Mouse (Mus musculus) heart, embryonic 15.5 days (tissue): ENCODE measurements at regions not wholly inside any gene's neighbourhood (a gene's known extent, or its start where the extent isn't known, plus 50 kb on each side); places are given as distances from the start of the nearest gene placed in this dataset.
A peak's percentile ranks its signal among the peaks of the same experiment; 100 is the strongest.

Experiments used
- ATAC-seq: fragments of 200-750 bp; cut with Nextera tagmentation; replicated peaks from 2 replicates; pipeline ENCODE4 v1.8.0; 2017; ENCODE audit warnings: low read depth, moderate TSS enrichment; ENCODE audit not compliant: insufficient number of reproducible peaks, insufficient read depth, low FRiP score
- H3K27ac ChIP-seq: fragments of 300-500 bp; sonication (generic); 2 replicates; pipeline ENCODE4 v1.5.1; 2015; ENCODE audit warnings: mild to moderate bottlenecking, inconsistent platforms
- H3K27me3 ChIP-seq: fragments of 300-500 bp; sonication (generic); 2 replicates; pipeline ENCODE4 v1.6.1; 2015; ENCODE audit warnings: inconsistent platforms
- H3K36me3 ChIP-seq: fragments of 300-500 bp; sonication (generic); 2 replicates; pipeline ENCODE4 v1.6.1; 2015; ENCODE audit warnings: mild to moderate bottlenecking, inconsistent platforms
- H3K4me1 ChIP-seq: fragments of 300-500 bp; sonication (generic); replicated peaks from 2 replicates; pipeline ENCODE4 v1.6.1; 2015; ENCODE audit warnings: inconsistent platforms
- H3K4me2 ChIP-seq: fragments of 300-500 bp; sonication (generic); 2 replicates; pipeline ENCODE4 v1.6.1; 2015; ENCODE audit warnings: inconsistent platforms, mild to moderate bottlenecking, moderate library complexity
- H3K4me3 ChIP-seq: fragments of 300-500 bp; sonication (generic); 2 replicates; pipeline ENCODE4 v1.5.1; 2015; ENCODE audit warnings: mild to moderate bottlenecking, inconsistent platforms
- H3K9ac ChIP-seq: fragments of 300-500 bp; sonication (generic); 2 replicates; pipeline ENCODE4 v1.6.1; 2015; ENCODE audit warnings: mild to moderate bottlenecking, inconsistent platforms
- H3K9me3 ChIP-seq: fragments of 300-500 bp; sonication (generic); replicated peaks from 2 replicates; pipeline ENCODE4 v1.6.1; 2016; ENCODE audit warnings: inconsistent platforms
- WGBS: fragments of 180-500 bp; shearing (Covaris S2); methylation state at CpG from one replicate; pipeline ENCODE4 v1.1.7; 2015; ENCODE audit warnings: mixed read lengths; 5-methylcytosine and 5-hydroxymethylcytosine counted together

- Histone ChIP-seq H3K4me1 (peaks cover 29% of the 10 kb centered on the region), H3K9ac (no peak overlapping the region), H3K36me3 (peaks cover 5% of the 10 kb centered on the region; the same call in 1 of the 2 replicates), H3K4me2 (no peak overlapping the region), H3K9me3 (no peaks in the 10 kb centered on the region), H3K27ac (no peak overlapping the region), H3K27me3 (no peaks in the 10 kb centered on the region), H3K4me3 (no peak overlapping the region)
- 65% methylated on average over 4 of the region's 4 CpGs for WGBS
- ATAC-seq = no peak
Observed at GRCm38 (mm10) chr1:137926326-137926725, 249.2 kb downstream of the Ptprc start.

DNA sequence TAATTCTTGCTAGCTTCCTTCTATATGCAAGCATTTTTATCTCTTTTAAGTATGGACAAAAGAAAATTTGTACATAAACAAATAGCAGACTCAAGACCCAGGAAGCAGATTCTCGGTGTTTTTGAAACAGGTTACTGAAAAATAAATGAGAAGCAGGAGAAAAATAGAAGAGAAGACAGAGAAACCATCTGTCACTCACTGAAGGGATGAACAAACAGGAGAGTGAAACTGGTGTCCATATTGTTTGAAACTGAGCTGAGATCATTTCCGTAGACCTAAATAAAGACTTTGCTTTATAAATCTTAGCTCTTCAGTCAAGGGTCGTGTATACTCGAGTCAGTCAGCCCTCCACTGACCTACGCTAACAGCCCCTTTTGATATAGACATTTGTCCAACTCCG lies 251.4 kb downstream of the Ptprc start:
- Histone ChIP-seq H3K4me2 (no peak overlapping the region), H3K36me3 (0 out of 2 replicates have a peak, but pooled peaks cover 3% of the 10 kb centered on the region), H3K27ac (0 out of 2 replicates have a peak overlapping the region, but pooled peaks have one; percentile 45), H3K9me3 (no peaks in the 10 kb centered on the region), H3K9ac (no peak overlapping the region), H3K27me3 (no peaks in the 10 kb centered on the region), H3K4me1 (peaks cover 21% of the 10 kb centered on the region), H3K4me3 (no peak overlapping the region)
- ATAC-seq = no peak
- 80% methylated on average over 6 of the region's 6 CpGs for WGBS

DNA sequence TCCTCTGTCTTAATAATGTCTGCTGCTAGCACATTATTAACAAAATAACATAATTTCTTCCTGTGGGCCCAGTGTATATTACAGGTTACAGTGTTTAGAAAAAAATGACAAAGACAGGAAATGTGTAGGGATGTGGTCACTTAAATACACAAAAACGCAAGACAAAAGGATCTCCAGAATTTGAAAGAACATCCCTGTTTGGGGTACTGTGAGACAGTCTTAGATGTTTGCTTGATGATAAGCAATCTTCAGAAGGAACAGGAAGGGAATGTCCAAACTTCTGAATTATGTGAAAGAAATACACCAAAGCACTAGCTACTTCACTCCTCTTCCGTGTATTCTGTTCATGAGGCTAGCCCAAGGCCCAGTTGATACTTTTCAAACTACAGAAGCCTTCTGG lies 251.8 kb downstream of the Ptprc start:
- no peak for ATAC-seq
- 0 out of 2 replicates have a peak overlapping the region, but pooled peaks have one; percentile 45 for H3K27ac ChIP-seq

GRCm38 (mm10) chr1:137922769-137923168 lies 252.7 kb downstream of the Ptprc start:
- Histone ChIP-seq H3K4me1 (peaks cover 13% of the 10 kb centered on the region), H3K9me3 (no peaks in the 10 kb centered on the region), H3K4me3 (no peak overlapping the region), H3K9ac (no peak overlapping the region), H3K4me2 (no peak overlapping the region), H3K27ac (no peak overlapping the region), H3K36me3 (0 out of 2 replicates have a peak, but pooled peaks cover 3% of the 10 kb centered on the region), H3K27me3 (no peaks in the 10 kb centered on the region)
- 72% methylated on average over 7 of the region's 7 CpGs for WGBS
- ATAC-seq = no peak

More for the DNA sequence above, 251.8 kb downstream of the Ptprc start:
- Histone ChIP-seq H3K4me2 (no peak overlapping the region), H3K36me3 (0 out of 2 replicates have a peak, but pooled peaks cover 3% of the 10 kb centered on the region), H3K9ac (no peak overlapping the region), H3K27me3 (no peaks in the 10 kb centered on the region), H3K4me3 (no peak overlapping the region), H3K9me3 (no peaks in the 10 kb centered on the region), H3K4me1 (peaks cover 21% of the 10 kb centered on the region)
- 66% methylated on average over 2 of the region's 2 CpGs for WGBS

GRCm38 (mm10) chr1:137921592-137921991 lies 253.9 kb downstream of the Ptprc start:
- peaks cover 5% of the 10 kb centered on the region for H3K4me1 ChIP-seq
- no peak overlapping the region for H3K4me2 ChIP-seq
- WGBS = 81% methylated on average over 2 of the region's 2 CpGs
- no peak for ATAC-seq
- H3K9me3 ChIP-seq = no peaks in the 10 kb centered on the region
- H3K27me3 ChIP-seq = no peaks in the 10 kb centered on the region
- H3K27ac ChIP-seq = no peak overlapping the region
- H3K36me3 ChIP-seq = 0 out of 2 replicates have a peak, but pooled peaks cover 3% of the 10 kb centered on the region
- H3K9ac ChIP-seq = no peak overlapping the region
- no peak overlapping the region for H3K4me3 ChIP-seq

DNA sequence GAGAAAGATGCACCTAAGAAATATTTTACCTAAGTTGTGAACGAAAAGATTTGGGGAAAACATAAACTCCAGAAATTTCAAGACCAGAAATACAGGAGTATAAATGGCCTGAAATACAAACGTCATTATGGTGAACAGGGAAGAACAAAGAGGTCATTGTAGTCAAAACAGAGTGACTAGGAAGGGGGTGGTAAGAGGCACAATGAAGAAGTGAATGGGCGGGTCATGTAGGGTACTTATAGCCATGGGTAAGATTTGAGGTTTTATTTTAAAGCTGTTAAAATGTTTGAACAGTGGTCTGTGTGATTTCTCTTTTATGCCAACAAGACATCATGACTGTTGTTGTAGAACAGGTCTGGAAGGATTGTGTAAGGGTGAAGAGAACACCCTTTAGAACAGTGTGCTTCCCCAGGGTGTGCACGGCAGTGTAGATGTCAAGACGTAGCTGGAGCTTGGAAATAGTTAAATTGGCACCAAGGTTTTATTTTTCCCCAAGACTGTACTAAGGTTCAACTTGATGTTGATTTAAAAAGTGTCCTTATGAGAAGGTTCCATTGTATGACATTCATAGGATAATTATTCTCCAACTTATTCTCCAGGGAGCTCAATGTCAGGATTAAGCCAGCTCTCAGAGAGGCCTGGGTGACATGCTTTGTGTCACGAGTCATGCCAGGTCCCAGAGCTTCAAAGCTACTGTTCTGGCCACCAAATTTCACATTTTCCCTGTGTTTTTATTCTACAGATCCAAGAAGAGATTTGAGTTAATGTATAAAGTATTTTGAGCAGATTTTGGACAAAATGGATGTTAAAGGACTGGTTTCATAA lies 255.6 kb downstream of the Ptprc start:
- 70% methylated on average over 6 of the region's 6 CpGs for WGBS
- no peak for ATAC-seq
- no peak overlapping the region for H3K27ac ChIP-seq
- H3K9me3 ChIP-seq = no peaks in the 10 kb centered on the region
- H3K9ac ChIP-seq = no peak overlapping the region
- no peaks in the 10 kb centered on the region for H3K4me1 ChIP-seq
- no peak overlapping the region for H3K4me2 ChIP-seq
- no peaks in the 10 kb centered on the region for H3K27me3 ChIP-seq
- 0 out of 2 replicates have a peak, but pooled peaks cover 3% of the 10 kb centered on the region for H3K36me3 ChIP-seq
- no peak overlapping the region for H3K4me3 ChIP-seq

- no peak overlapping the region for H3K9ac ChIP-seq
- H3K36me3 ChIP-seq = 0 out of 2 replicates have a peak, but pooled peaks cover 3% of the 10 kb centered on the region
- H3K27me3 ChIP-seq = no peaks in the 10 kb centered on the region
- no peak for ATAC-seq
- H3K27ac ChIP-seq = no peak overlapping the region
- H3K4me1 ChIP-seq = no peaks in the 10 kb centered on the region
- no peak overlapping the region for H3K4me2 ChIP-seq
- WGBS = 86% methylated on average over 1 of the region's 1 CpGs
- H3K9me3 ChIP-seq = no peaks in the 10 kb centered on the region
- H3K4me3 ChIP-seq = no peak overlapping the region
Observed at GRCm38 (mm10) chr1:137917449-137917848, 258.1 kb downstream of the Ptprc start.

GRCm38 (mm10) chr1:137906883-137907282 lies 268.6 kb downstream of the Ptprc start:
- H3K27me3 ChIP-seq = no peaks in the 10 kb centered on the region

DNA sequence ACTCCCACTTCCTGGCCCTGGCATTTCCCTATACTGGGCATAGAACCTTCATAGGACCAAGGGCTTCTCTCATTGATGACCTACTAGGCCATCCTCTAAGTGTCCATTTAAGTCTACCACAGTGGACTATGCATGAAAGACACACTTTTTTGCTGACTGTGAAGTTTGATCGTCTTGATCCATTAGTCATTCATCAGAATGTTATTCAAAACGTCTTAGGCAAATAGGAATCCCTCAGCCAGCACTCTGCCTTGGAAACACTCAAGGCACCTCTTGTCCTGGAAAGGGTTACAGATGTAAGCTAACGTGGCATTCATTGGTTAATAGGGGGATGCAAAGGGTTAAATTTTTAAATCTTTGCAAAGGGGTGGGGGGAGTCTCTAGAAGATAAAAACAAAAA lies 269.0 kb downstream of the Ptprc start:
- Histone ChIP-seq H3K9ac (no peak overlapping the region), H3K4me3 (no peak overlapping the region), H3K9me3 (no peaks in the 10 kb centered on the region), H3K36me3 (peaks cover 4% of the 10 kb centered on the region; the same call in 1 of the 2 replicates), H3K27me3 (no peaks in the 10 kb centered on the region), H3K4me1 (peaks cover 20% of the 10 kb centered on the region), H3K4me2 (no peak overlapping the region), H3K27ac (no peak overlapping the region)
- ATAC-seq = no peak
- WGBS = 68% methylated on average over 3 of the region's 3 CpGs

More at GRCm38 (mm10) chr1:137906883-137907282, 268.6 kb downstream of the Ptprc start:
- no peak overlapping the region for H3K9ac ChIP-seq
- peaks cover 19% of the 10 kb centered on the region for H3K4me1 ChIP-seq
- peaks cover 8% of the 10 kb centered on the region; the same call in 1 of the 2 replicates for H3K36me3 ChIP-seq
- WGBS = 69% methylated on average over 5 of the region's 5 CpGs
- no peak overlapping the region for H3K27ac ChIP-seq
- no peak overlapping the region for H3K4me2 ChIP-seq
- H3K4me3 ChIP-seq = no peak overlapping the region
- H3K9me3 ChIP-seq = no peaks in the 10 kb centered on the region
- ATAC-seq = no peak

DNA sequence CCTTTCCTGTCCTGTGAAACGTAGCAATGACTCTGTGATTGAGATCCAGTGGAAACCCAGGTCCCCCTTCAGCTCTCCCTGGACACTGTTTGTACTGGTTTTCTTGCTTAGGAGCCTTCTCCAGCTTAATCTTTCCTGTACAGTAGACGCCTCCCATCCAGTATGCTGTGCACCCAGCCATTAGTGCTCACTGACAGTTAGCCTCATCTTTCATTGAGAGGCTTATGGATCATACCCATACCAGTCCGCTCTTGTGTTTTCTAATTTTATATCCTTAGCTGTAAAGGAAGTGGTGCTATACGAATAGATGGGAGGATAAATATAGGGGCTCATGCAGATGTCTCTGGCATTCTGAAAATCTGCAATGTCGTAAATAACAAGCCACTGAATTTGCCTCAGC lies 269.9 kb downstream of the Ptprc start:
- no peaks in the 10 kb centered on the region for H3K27me3 ChIP-seq
- no peak overlapping the region for H3K27ac ChIP-seq
- WGBS = 49% methylated on average over 5 of the region's 5 CpGs
- H3K9me3 ChIP-seq = no peaks in the 10 kb centered on the region
- no peak overlapping the region for H3K4me3 ChIP-seq
- no peak for ATAC-seq
- H3K4me2 ChIP-seq = no peak overlapping the region
- peaks cover 20% of the 10 kb centered on the region for H3K4me1 ChIP-seq
- H3K9ac ChIP-seq = no peak overlapping the region
- H3K36me3 ChIP-seq = no peaks in the 10 kb centered on the region

DNA sequence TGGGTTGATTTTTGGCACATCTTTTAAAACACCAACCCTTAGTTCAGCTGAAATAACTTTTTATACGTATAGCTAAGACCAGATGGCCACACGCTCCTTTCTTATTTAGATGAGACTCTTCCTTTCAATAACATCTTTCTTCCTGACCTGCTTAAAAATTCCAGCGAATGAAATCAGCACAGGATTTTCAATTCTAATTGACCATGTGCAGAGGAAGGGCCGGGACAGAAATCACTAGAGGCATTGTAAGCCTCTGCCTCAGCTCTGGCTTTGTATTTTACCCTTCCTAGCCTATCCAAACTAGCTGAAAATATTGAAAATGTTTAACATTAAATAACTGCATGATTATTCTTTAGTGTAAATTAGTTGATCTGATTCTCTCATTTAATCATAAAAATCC lies 272.2 kb downstream of the Ptprc start:
- Histone ChIP-seq H3K4me1 (peaks cover 20% of the 10 kb centered on the region), H3K4me3 (no peak overlapping the region), H3K36me3 (no peaks in the 10 kb centered on the region), H3K27ac (no peak overlapping the region), H3K27me3 (no peaks in the 10 kb centered on the region), H3K9me3 (no peaks in the 10 kb centered on the region), H3K4me2 (no peak overlapping the region), H3K9ac (no peak overlapping the region)
- WGBS = 60% methylated on average over 4 of the region's 4 CpGs
- no peak for ATAC-seq
